Mouse (Mus musculus) heart, embryonic 10.5 days (tissue): ENCODE measurements around the gene Btbd3. TPM values are rescaled to one million over a fixed set of nuclear protein-coding genes. Genes with fewer than 3 reads are reported as not detected.

Experiments used
- DNase-seq: peaks from one replicate; pipeline ENCODE4 v3.0.0-alpha.2; 2017; ENCODE audit warnings: low spot score
- H3K27ac ChIP-seq: fragments of 300-500 bp; sonication (generic); 2 replicates; pipeline ENCODE4 v1.5.1; 2016; ENCODE audit warnings: mild to moderate bottlenecking
- H3K27me3 ChIP-seq: fragments of 300-500 bp; sonication (generic); 2 replicates; pipeline ENCODE4 v1.6.1; 2016; ENCODE audit warnings: mild to moderate bottlenecking; ENCODE audit not compliant: poor library complexity, insufficient read depth, severe bottlenecking
- H3K36me3 ChIP-seq: fragments of 300-500 bp; sonication (generic); 2 replicates; pipeline ENCODE4 v1.6.1; 2016; ENCODE audit warnings: mild to moderate bottlenecking, moderate library complexity
- H3K4me1 ChIP-seq: fragments of 300-500 bp; sonication (generic); 2 replicates; pipeline ENCODE4 v1.6.1; 2016; ENCODE audit warnings: mild to moderate bottlenecking
- H3K4me3 ChIP-seq: fragments of 300-500 bp; sonication (generic); 2 replicates; pipeline ENCODE4 v1.5.1; 2016; ENCODE audit warnings: mild to moderate bottlenecking, moderate library complexity
- H3K9me3 ChIP-seq: fragments of 300-500 bp; sonication (generic); 2 replicates; pipeline ENCODE4 v1.6.1; 2016; ENCODE audit warnings: mild to moderate bottlenecking, moderate library complexity
- WGBS: fragments of 180-500 bp; shearing (Covaris S2); methylation state at CpG from one replicate; pipeline ENCODE4 v1.1.7; 2016; 5-methylcytosine and 5-hydroxymethylcytosine counted together
- polyA plus RNA-seq: library from polyadenylated mRNA; unstranded; fragments of >200 nt; fragmentation: Nextera tagmentation; extraction: Ambion mirVana; gene quantifications from 2 replicates; pipeline ENCODE4 v1.2.1, GENCODE M21; 2016

Gene Btbd3
- polyA plus RNA-seq, 1 experiment from 2014 or later, result 7.6 TPM

- no peak overlapping the region for H3K4me3 ChIP-seq
Measured at GRCm38 (mm10) chr2:138447681-138448080, 191.3 kb downstream of the Btbd3 start.

GRCm38 (mm10) chr2:138468046-138468572 lies 211.7 kb downstream of the Btbd3 start:
- DNase-seq, result no peak
- no peak overlapping the region for H3K27ac ChIP-seq
- no peaks in the 10 kb centered on the region for H3K27me3 ChIP-seq
- 68% methylated on average over 22 of the region's 22 CpGs for WGBS
- no peaks in the 10 kb centered on the region; the same call in 1 of the 2 replicates for H3K4me1 ChIP-seq
- H3K4me3 ChIP-seq, result no peak overlapping the region
- H3K9me3 ChIP-seq, result no peaks in the 10 kb centered on the region
- no peaks in the 10 kb centered on the region for H3K36me3 ChIP-seq

More at GRCm38 (mm10) chr2:138447681-138448080, 191.3 kb downstream of the Btbd3 start:
- no peaks in the 10 kb centered on the region for H3K36me3 ChIP-seq
- no peak for DNase-seq
- WGBS, result 86% methylated on average over 3 of the region's 3 CpGs
- no peaks in the 10 kb centered on the region for H3K27me3 ChIP-seq
- H3K9me3 ChIP-seq, result no peaks in the 10 kb centered on the region
- no peaks in the 10 kb centered on the region for H3K4me1 ChIP-seq
- H3K27ac ChIP-seq, result no peak overlapping the region

GRCm38 (mm10) chr2:138473407-138473806 lies 217.0 kb downstream of the Btbd3 start:
- Histone ChIP-seq H3K4me1 (no peaks in the 10 kb centered on the region), H3K27me3 (no peaks in the 10 kb centered on the region), H3K4me3 (no peak overlapping the region), H3K9me3 (no peaks in the 10 kb centered on the region), H3K36me3 (no peaks in the 10 kb centered on the region), H3K27ac (no peak overlapping the region)
- no peak for DNase-seq
- WGBS, result 88% methylated on average over 5 of the region's 5 CpGs

- WGBS, result 65% methylated on average over 3 of the region's 3 CpGs
- no peak overlapping the region for H3K27ac ChIP-seq
- no peaks in the 10 kb centered on the region for H3K4me1 ChIP-seq
Measured at GRCm38 (mm10) chr2:138476486-138476885, 220.1 kb downstream of the Btbd3 start.

GRCm38 (mm10) chr2:138477278-138477677 lies 220.9 kb downstream of the Btbd3 start:
- Histone ChIP-seq H3K4me3 (no peak overlapping the region), H3K27ac (no peak overlapping the region), H3K36me3 (no peaks in the 10 kb centered on the region), H3K4me1 (no peaks in the 10 kb centered on the region), H3K9me3 (no peaks in the 10 kb centered on the region), H3K27me3 (no peaks in the 10 kb centered on the region)
- WGBS, result 89% methylated on average over 5 of the region's 5 CpGs
- no peak for DNase-seq

More at GRCm38 (mm10) chr2:138476486-138476885, 220.1 kb downstream of the Btbd3 start:
- Histone ChIP-seq H3K4me3 (no peak overlapping the region), H3K36me3 (no peaks in the 10 kb centered on the region), H3K9me3 (no peaks in the 10 kb centered on the region), H3K27me3 (no peaks in the 10 kb centered on the region)
- no peak for DNase-seq

- no peaks in the 10 kb centered on the region for H3K27me3 ChIP-seq
- WGBS, result 67% methylated on average over 3 of the region's 3 CpGs
- no peaks in the 10 kb centered on the region for H3K9me3 ChIP-seq
- no peaks in the 10 kb centered on the region for H3K4me1 ChIP-seq
- no peaks in the 10 kb centered on the region for H3K36me3 ChIP-seq
- H3K27ac ChIP-seq, result no peak overlapping the region
- DNase-seq, result no peak
- H3K4me3 ChIP-seq, result no peak overlapping the region
Measured at GRCm38 (mm10) chr2:138482541-138482940, 226.2 kb downstream of the Btbd3 start.

GRCm38 (mm10) chr2:138484871-138485270 lies 228.5 kb downstream of the Btbd3 start:
- Histone ChIP-seq H3K27ac (no peak overlapping the region), H3K9me3 (no peaks in the 10 kb centered on the region), H3K4me1 (no peaks in the 10 kb centered on the region), H3K27me3 (no peaks in the 10 kb centered on the region), H3K36me3 (no peaks in the 10 kb centered on the region), H3K4me3 (no peak overlapping the region)
- 79% methylated on average over 4 of the region's 4 CpGs for WGBS
- no peak for DNase-seq

- DNase-seq, result no peak
- no peaks in the 10 kb centered on the region for H3K4me1 ChIP-seq
- H3K27ac ChIP-seq, result no peak overlapping the region
- H3K4me3 ChIP-seq, result no peak overlapping the region
- H3K27me3 ChIP-seq, result no peaks in the 10 kb centered on the region
- 74% methylated on average over 2 of the region's 2 CpGs for WGBS
- no peaks in the 10 kb centered on the region for H3K36me3 ChIP-seq
- H3K9me3 ChIP-seq, result no peaks in the 10 kb centered on the region
Measured at GRCm38 (mm10) chr2:138490688-138491405, 234.5 kb downstream of the Btbd3 start.

- H3K4me3 ChIP-seq, result no peak overlapping the region
- no peak for DNase-seq
- no peaks in the 10 kb centered on the region for H3K9me3 ChIP-seq
- no peaks in the 10 kb centered on the region for H3K27me3 ChIP-seq
- no peaks in the 10 kb centered on the region for H3K4me1 ChIP-seq
- no peak overlapping the region for H3K27ac ChIP-seq
- H3K36me3 ChIP-seq, result no peaks in the 10 kb centered on the region
Measured at GRCm38 (mm10) chr2:138492176-138492575, 235.8 kb downstream of the Btbd3 start.

GRCm38 (mm10) chr2:138503866-138504380 lies 247.6 kb downstream of the Btbd3 start:
- 75% methylated on average over 12 of the region's 12 CpGs for WGBS

GRCm38 (mm10) chr2:138515531-138515930 lies 259.2 kb downstream of the Btbd3 start:
- Histone ChIP-seq H3K36me3 (no peaks in the 10 kb centered on the region), H3K27ac (no peak overlapping the region), H3K9me3 (no peaks in the 10 kb centered on the region), H3K4me1 (no peaks in the 10 kb centered on the region), H3K27me3 (no peaks in the 10 kb centered on the region), H3K4me3 (no peak overlapping the region)
- WGBS, result 58% methylated on average over 4 of the region's 4 CpGs
- DNase-seq, result no peak

More at GRCm38 (mm10) chr2:138503866-138504380, 247.6 kb downstream of the Btbd3 start:
- Histone ChIP-seq H3K36me3 (no peaks in the 10 kb centered on the region), H3K27ac (no peak overlapping the region), H3K4me1 (no peaks in the 10 kb centered on the region), H3K27me3 (no peaks in the 10 kb centered on the region), H3K4me3 (no peak overlapping the region), H3K9me3 (no peaks in the 10 kb centered on the region)
- no peak for DNase-seq

GRCm38 (mm10) chr2:138528461-138528860 lies 272.1 kb downstream of the Btbd3 start:
- DNase-seq, result no peak
- Histone ChIP-seq H3K27me3 (no peaks in the 10 kb centered on the region), H3K4me1 (no peaks in the 10 kb centered on the region), H3K36me3 (no peaks in the 10 kb centered on the region), H3K27ac (no peak overlapping the region), H3K4me3 (no peak overlapping the region), H3K9me3 (no peaks in the 10 kb centered on the region)
- WGBS, result 79% methylated on average over 1 of the region's 1 CpGs

- Histone ChIP-seq H3K27me3 (no peaks in the 10 kb centered on the region), H3K4me1 (no peaks in the 10 kb centered on the region), H3K4me3 (no peak overlapping the region), H3K36me3 (no peaks in the 10 kb centered on the region), H3K9me3 (no peaks in the 10 kb centered on the region), H3K27ac (no peak overlapping the region)
- DNase-seq, result no peak
- WGBS, result 83% methylated on average over 5 of the region's 5 CpGs
Measured at GRCm38 (mm10) chr2:138531160-138531967, 275.0 kb downstream of the Btbd3 start.
